Mouse (Mus musculus) embryonic facial prominence, embryonic 14.5 days (tissue): ENCODE measurements around the gene Cyp2d10. TPM values are rescaled to one million over a fixed set of nuclear protein-coding genes. Genes with fewer than 3 reads are reported as not detected.
"Not testable (repeated sequence)": the region's sequence is repeated elsewhere in the genome, so short reads cannot be mapped to it uniquely, and the experiment has no call there.

Experiments used
- ATAC-seq: fragments of 200-750 bp; cut with Nextera tagmentation; 2 replicates; pipeline ENCODE4 v1.8.0; 2017; ENCODE audit warnings: low read depth, moderate number of reproducible peaks, moderate TSS enrichment
- DNase-seq: peaks from one replicate; pipeline ENCODE4 v3.0.0-alpha.2; 2015; ENCODE audit warnings: low spot score
- H3K27ac ChIP-seq: fragments of 300-500 bp; sonication (generic); replicated peaks from 2 replicates; pipeline ENCODE4 v1.5.1; 2014; ENCODE audit warnings: low read depth, mild to moderate bottlenecking, low read length, moderate library complexity
- H3K27me3 ChIP-seq: fragments of 300-500 bp; sonication (generic); replicated peaks from 2 replicates; pipeline ENCODE4 v1.6.1; 2014; ENCODE audit warnings: low read length; ENCODE audit not compliant: control insufficient read depth, insufficient read depth
- H3K36me3 ChIP-seq: fragments of 300-500 bp; sonication (generic); 2 replicates; pipeline ENCODE4 v1.6.1; 2014; ENCODE audit warnings: low read length, mixed read lengths; ENCODE audit not compliant: control insufficient read depth, insufficient read depth
- H3K4me1 ChIP-seq: fragments of 300-500 bp; sonication (generic); 2 replicates; pipeline ENCODE4 v1.6.1; 2014; ENCODE audit warnings: antibody characterized with exemption, low read length; ENCODE audit not compliant: control insufficient read depth, insufficient read depth
- H3K4me2 ChIP-seq: fragments of 300-500 bp; sonication (generic); 2 replicates; pipeline ENCODE4 v1.6.1; 2014; ENCODE audit warnings: low read depth, mild to moderate bottlenecking, low read length, moderate library complexity, mixed read lengths
- H3K4me3 ChIP-seq: fragments of 300-500 bp; sonication (generic); 2 replicates; pipeline ENCODE4 v1.5.1; 2014; ENCODE audit warnings: low read depth, mild to moderate bottlenecking, low read length
- H3K9ac ChIP-seq: fragments of 300-500 bp; sonication (generic); 2 replicates; pipeline ENCODE4 v1.6.1; 2014; ENCODE audit warnings: low read depth, mild to moderate bottlenecking, low read length, moderate library complexity, mixed read lengths
- H3K9me3 ChIP-seq: fragments of 300-500 bp; sonication (generic); 2 replicates; pipeline ENCODE4 v1.6.1; 2016; ENCODE audit warnings: low read length; ENCODE audit not compliant: control insufficient read depth
- WGBS: fragments of 180-500 bp; shearing (Covaris S2); extraction: QIAGEN DNeasy Blood & Tissue Kit; methylation state at CpG from one replicate; pipeline ENCODE4 v1.1.7; 2014; 5-methylcytosine and 5-hydroxymethylcytosine counted together
- polyA plus RNA-seq: library from polyadenylated mRNA; unstranded; fragments of >200 nt; fragmentation: Nextera tagmentation; extraction: Ambion mirVana; gene quantifications from 2 replicates; pipeline ENCODE4 v1.2.1, GENCODE M21; 2014

The Cyp2d10 gene
- polyA plus RNA-seq, 1 experiment from 2014 or later, result not detected

- Histone ChIP-seq H3K4me1 (no peaks in the 10 kb centered on the region), H3K27me3 (no peaks in the 10 kb centered on the region), H3K9ac (no peak overlapping the region), H3K4me3 (no peak overlapping the region), H3K36me3 (no peaks in the 10 kb centered on the region), H3K4me2 (no peak overlapping the region), H3K9me3 (no peaks in the 10 kb centered on the region), H3K27ac (no peak overlapping the region)
- DNase-seq, result no peak
- no peak for ATAC-seq
- WGBS, result 88% methylated on average over 3 of the region's 3 CpGs
Measured at GRCm38 (mm10) chr15:82404163-82404562, 2.8 kb downstream of the Cyp2d10 start.

DNA sequence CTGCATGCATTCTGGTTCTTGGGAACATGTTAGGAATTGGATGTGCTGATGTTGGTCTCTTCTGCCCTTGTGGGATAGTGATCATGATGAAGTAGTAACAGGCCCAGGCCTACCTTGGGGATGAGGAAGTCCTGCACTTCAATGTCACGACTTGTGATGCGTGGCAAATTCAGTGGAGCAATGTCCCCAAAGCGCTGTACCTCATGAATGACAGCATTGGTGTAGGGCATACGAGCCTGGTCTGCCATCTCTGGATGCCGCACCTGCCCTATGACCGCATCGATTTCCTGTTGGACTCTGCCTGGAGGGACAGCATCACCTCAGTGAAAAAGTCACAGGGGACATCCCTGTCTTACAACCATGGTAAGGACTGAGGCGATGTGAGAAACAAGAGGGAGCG lies 3.4 kb downstream of the Cyp2d10 start:
- Histone ChIP-seq H3K4me3 (no peak overlapping the region), H3K36me3 (no peaks in the 10 kb centered on the region), H3K27me3 (no peaks in the 10 kb centered on the region), H3K9me3 (no peaks in the 10 kb centered on the region), H3K4me1 (no peaks in the 10 kb centered on the region), H3K9ac (no peak overlapping the region), H3K27ac (no peak overlapping the region), H3K4me2 (no peak overlapping the region)
- DNase-seq (no peak), ATAC-seq (no peak)
- WGBS, result 92% methylated on average over 9 of the region's 9 CpGs

GRCm38 (mm10) chr15:82402741-82403140 lies 4.3 kb downstream of the Cyp2d10 start:
- Histone ChIP-seq H3K9me3 (no peaks in the 10 kb centered on the region), H3K4me2 (no peak overlapping the region), H3K9ac (no peak overlapping the region), H3K36me3 (no peaks in the 10 kb centered on the region), H3K27me3 (no peaks in the 10 kb centered on the region), H3K4me3 (no peak overlapping the region), H3K4me1 (no peaks in the 10 kb centered on the region), H3K27ac (no peak overlapping the region)
- DNase-seq (no peak), ATAC-seq (no peak)
- WGBS, result 90% methylated on average over 6 of the region's 6 CpGs

DNA sequence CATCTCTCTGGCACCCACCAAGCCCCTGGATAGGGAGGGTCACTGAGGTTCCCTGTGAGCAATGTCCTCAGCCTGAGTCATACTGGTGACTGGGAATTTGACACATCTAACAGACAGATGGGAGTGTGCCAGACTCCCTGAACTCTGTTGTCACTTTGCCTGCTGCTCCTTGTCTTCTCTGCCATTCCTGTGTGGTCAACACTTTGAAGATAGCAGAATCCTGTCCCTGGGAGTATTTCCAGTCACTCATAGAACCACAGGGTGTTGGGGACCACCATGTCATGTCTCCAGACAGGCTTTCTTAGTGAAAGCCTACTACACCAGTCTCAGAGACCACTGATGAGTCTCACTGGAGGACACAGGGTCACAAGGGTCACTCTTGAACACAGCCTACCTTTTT lies 4.9 kb downstream of the Cyp2d10 start:
- Histone ChIP-seq H3K27ac (no peak overlapping the region), H3K4me2 (no peak overlapping the region), H3K9me3 (no peaks in the 10 kb centered on the region), H3K4me1 (no peaks in the 10 kb centered on the region), H3K27me3 (no peaks in the 10 kb centered on the region), H3K36me3 (no peaks in the 10 kb centered on the region), H3K4me3 (no peak overlapping the region), H3K9ac (no peak overlapping the region)
- ATAC-seq (no peak), DNase-seq (no peak)

DNA sequence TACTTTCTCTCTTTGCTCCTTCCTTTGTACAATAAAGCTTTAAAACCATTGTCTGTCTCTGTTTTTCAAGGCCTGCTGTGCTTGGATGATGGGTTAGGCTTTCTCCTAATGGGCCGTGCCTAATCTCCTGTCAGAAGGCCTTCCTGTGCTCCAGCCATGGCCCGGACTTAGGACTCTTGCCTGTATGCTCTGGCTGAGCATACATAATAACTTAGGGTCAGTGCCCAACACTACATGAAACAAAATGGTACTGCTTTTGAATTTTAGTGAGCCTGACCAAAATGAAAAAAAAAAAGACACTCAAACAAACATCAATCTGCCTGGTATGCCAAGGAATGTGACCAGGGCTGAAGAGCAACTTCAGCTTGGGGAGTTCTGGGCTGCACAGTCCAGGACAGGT lies 5.5 kb downstream of the Cyp2d10 start:
- DNase-seq (no peak), ATAC-seq (no peak)
- Histone ChIP-seq H3K27ac (no peak overlapping the region), H3K9ac (no peak overlapping the region), H3K4me2 (no peak overlapping the region), H3K4me3 (no peak overlapping the region), H3K4me1 (no peaks in the 10 kb centered on the region), H3K36me3 (no peaks in the 10 kb centered on the region), H3K9me3 (no peaks in the 10 kb centered on the region), H3K27me3 (no peaks in the 10 kb centered on the region)
- 46% methylated on average over 2 of the region's 2 CpGs for WGBS

- not testable (repeated sequence) for H3K9me3 ChIP-seq, H3K36me3 ChIP-seq, H3K9ac ChIP-seq, H3K4me1 ChIP-seq, H3K27ac ChIP-seq, H3K27me3 ChIP-seq, H3K4me2 ChIP-seq, DNase-seq, H3K4me3 ChIP-seq, ATAC-seq
- WGBS, result 81% methylated on average over 3 of the region's 3 CpGs
Measured at GRCm38 (mm10) chr15:82395955-82396354, 11.0 kb downstream of the Cyp2d10 start.

GRCm38 (mm10) chr15:82393922-82394321 lies 13.1 kb downstream of the Cyp2d10 start, which contains the start of gene Cyp2d11:
Gene Cyp2d11, minus strand, starts transcription at chr15:82394022.
- H3K36me3 ChIP-seq, DNase-seq, H3K4me3 ChIP-seq, H3K4me1 ChIP-seq, H3K9me3 ChIP-seq, H3K27me3 ChIP-seq, H3K4me2 ChIP-seq, H3K27ac ChIP-seq, ATAC-seq, H3K9ac ChIP-seq: not testable (repeated sequence)
- WGBS, result 76% methylated on average over 2 of the region's 2 CpGs

- not testable (repeated sequence) for ATAC-seq
Measured at GRCm38 (mm10) chr15:82389916-82390315, 17.1 kb downstream of the Cyp2d10 start.

GRCm38 (mm10) chr15:82385729-82386128 lies 21.3 kb downstream of the Cyp2d10 start:
- Histone ChIP-seq H3K36me3 (no peaks in the 10 kb centered on the region), H3K4me1 (peaks cover 2% of the 10 kb centered on the region; the same call in 1 of the 2 replicates), H3K4me2 (no peak overlapping the region), H3K9ac (no peak overlapping the region), H3K27me3 (no peaks in the 10 kb centered on the region), H3K4me3 (no peak overlapping the region), H3K9me3 (no peaks in the 10 kb centered on the region), H3K27ac (no peak overlapping the region)
- DNase-seq (no peak), ATAC-seq (no peak)
- WGBS, result 88% methylated on average over 2 of the region's 2 CpGs

More at GRCm38 (mm10) chr15:82389916-82390315, 17.1 kb downstream of the Cyp2d10 start:
- H3K27ac ChIP-seq, H3K36me3 ChIP-seq, H3K4me2 ChIP-seq, DNase-seq, H3K27me3 ChIP-seq, H3K9ac ChIP-seq, H3K4me3 ChIP-seq, H3K4me1 ChIP-seq, H3K9me3 ChIP-seq: not testable (repeated sequence)
- WGBS, result 79% methylated on average over 9 of the region's 10 CpGs
